Comparison of ENCODE assay signal across 24 mouse cellular contexts in genomic region chr11:113691318-113691717, GRCm38 (mm10). TPM values are rescaled to one million over a fixed set of nuclear protein-coding genes. Genes with fewer than 3 reads are reported as not detected.
DNase-seq lines count a peak whose midpoint lies in the region; ATAC-seq and TF ChIP-seq lines count a peak whose summit lies in the region.
"Had no signal": no experiment of that assay in that cellular context is flagged by ENCODE, and none has a peak within 500 bp of the region (broad histone marks: within the 10 kb centered on the region; RNA-seq: fewer than 3 reads in every experiment).

No protein-coding gene starts in this region.

- DNase-seq in kidney, adult 2 months, result peak; percentile 75
- no peak for DNase-seq in CH12.LX (ENCODE audit: extremely low read depth)
- no peak for DNase-seq in intestine, embryonic 14.5 days (ENCODE audit: low spot score)
- DNase-seq in kidney, postnatal 14 days, result peak; percentile 52
- no peak for DNase-seq in gastrocnemius, adult 8-10 months (ENCODE audit: low spot score in 2 of 2)
- no peak for DNase-seq in right cerebral cortex, postnatal 4 days
- DNase-seq in cerebellum, postnatal 10 days, result no peak
- DNase-seq: adrenal gland, adult 2 months; cerebellum, adult 9-10 months; heart, postnatal 14 days; lung, embryonic 14.5 days; lung, postnatal 36 days; right cerebral cortex, postnatal 14 days; thymus, postnatal 36 days had no signal

- no peak for TF ChIP-seq CTCF in kidney, adult 2 months (conservative IDR thresholded peaks at IDR 0.05; ENCODE audit: insufficient read depth, insufficient read length, low read depth, low read length)
- TF ChIP-seq CTCF in CH12.LX (conservative IDR thresholded peaks at IDR 0.05 in 1 of 2, IDR thresholded peaks at IDR 0.05 in 1 of 2; ENCODE audit: low read depth in 2 of 2, low read length in 2 of 2), result no peak

- 76% methylated on average over 5 of the region's 5 CpGs for WGBS in kidney, adult 2 months
- WGBS in kidney, embryonic 16.5 days, result 89% methylated on average over 5 of the region's 5 CpGs
- WGBS in intestine, embryonic 14.5 days, result 79% methylated on average over 5 of the region's 5 CpGs

- H3K4me2 ChIP-seq in kidney, embryonic 16.5 days (replicated peaks; ENCODE audit: low read depth, low read length), result no peak overlapping the region
- H3K4me2 ChIP-seq in CH12.LX (ENCODE audit: insufficient read depth, low read depth, poor library complexity, severe bottlenecking), result no peak overlapping the region
- no peak overlapping the region for H3K4me2 ChIP-seq in intestine, embryonic 14.5 days (ENCODE audit: low read length)
- H3K4me2 ChIP-seq: embryonic facial prominence, embryonic 12.5 days; heart, embryonic 11.5 days; hindbrain, embryonic 13.5 days; lung, embryonic 14.5 days; neural tube, embryonic 15.5 days had no signal

- in situ Hi-C loops in CH12.LX (cut with MboI; ENCODE audit: low pct_ligation_motif_present, low pct_unique_long_range_greater_than_20kb, low sequenced_read_pairs), result no loop called here

- no peak for TF ChIP-seq RAD21 in CH12.LX (IDR thresholded peaks at IDR 0.05; ENCODE audit: low read depth, low read length)

- peaks cover 12% of the 10 kb centered on the region for H3K79me2 ChIP-seq in CH12.LX (replicated peaks; ENCODE audit: control insufficient read depth, extremely low read depth, insufficient read depth, poor library complexity, severe bottlenecking)

- TF ChIP-seq EP300 in CH12.LX (IDR thresholded peaks at IDR 0.05; ENCODE audit: low read length), result no peak

- no peak for TF ChIP-seq POLR2A in kidney, adult 2 months (IDR thresholded peaks at IDR 0.05; ENCODE audit: low read depth, low read length)
- no peak for TF ChIP-seq POLR2A in CH12.LX (IDR thresholded peaks at IDR 0.05; ENCODE audit: low read depth, low read length)

- no peak overlapping the region for H3K9ac ChIP-seq in kidney, embryonic 16.5 days (replicated peaks; ENCODE audit: low read length)
- no peak overlapping the region for H3K9ac ChIP-seq in CH12.LX (ENCODE audit: insufficient read depth, low read depth)
- no peak overlapping the region for H3K9ac ChIP-seq in intestine, embryonic 14.5 days (ENCODE audit: low read length)
- H3K9ac ChIP-seq: embryonic facial prominence, embryonic 12.5 days; hindbrain, embryonic 13.5 days; lung, embryonic 14.5 days; neural tube, embryonic 15.5 days had no signal

- H3K27me3 ChIP-seq in kidney, adult 2 months (replicated peaks; ENCODE audit: control insufficient read depth, insufficient read depth, low read length), result no peaks in the 10 kb centered on the region
- H3K27me3 ChIP-seq in kidney, embryonic 16.5 days (ENCODE audit: insufficient read depth, low read length), result no peaks in the 10 kb centered on the region
- no peaks in the 10 kb centered on the region for H3K27me3 ChIP-seq in CH12.LX (replicated peaks)
- H3K27me3 ChIP-seq in intestine, embryonic 14.5 days (replicated peaks; ENCODE audit: control insufficient read depth, insufficient read depth, low read length), result no peaks in the 10 kb centered on the region
- H3K27me3 ChIP-seq: embryonic facial prominence, embryonic 12.5 days; hindbrain, embryonic 13.5 days; neural tube, embryonic 15.5 days had no signal

- H3K27ac ChIP-seq in kidney, adult 2 months (ENCODE audit: insufficient read depth, low read depth, low read length), result no peak overlapping the region
- no peak overlapping the region for H3K27ac ChIP-seq in kidney, embryonic 16.5 days (ENCODE audit: low read length)
- peak overlapping the region; percentile 37 for H3K27ac ChIP-seq in CH12.LX (ENCODE audit: insufficient read depth, low read depth)
- no peak overlapping the region for H3K27ac ChIP-seq in intestine, embryonic 14.5 days (ENCODE audit: low read depth)
- H3K27ac ChIP-seq: embryonic facial prominence, embryonic 12.5 days; hindbrain, embryonic 13.5 days; kidney, postnatal 0 days; neural tube, embryonic 15.5 days had no signal

- dilution Hi-C loops in CH12.LX (cut with MboI; ENCODE audit: extremely low pct_ligation_motif_present, extremely low pct_unique_long_range_greater_than_20kb, low sequenced_read_pairs), result no loop called here

- H3K4me1 ChIP-seq in kidney, adult 2 months (ENCODE audit: control insufficient read depth, insufficient read depth, low read length), result no peaks in the 10 kb centered on the region
- H3K4me1 ChIP-seq in kidney, embryonic 16.5 days (ENCODE audit: insufficient read depth, low read length), result peaks cover 7% of the 10 kb centered on the region
- H3K4me1 ChIP-seq in CH12.LX (ENCODE audit: control insufficient read depth in 1 of 2, insufficient read depth in 2 of 2), result peaks cover 8 to 52% of the 10 kb centered on the region in 2 experiments
- peaks cover 6% of the 10 kb centered on the region; the same call in 1 of the 2 replicates for H3K4me1 ChIP-seq in intestine, embryonic 14.5 days (replicated peaks; ENCODE audit: control insufficient read depth, insufficient read depth, low read length)

- no peak for ATAC-seq in kidney, embryonic 16.5 days (ENCODE audit: low FRiP score, low TSS enrichment)
- peak; percentile 34; the same call in 1 of the 2 replicates for ATAC-seq in intestine, embryonic 14.5 days (replicated peaks; ENCODE audit: low FRiP score, low TSS enrichment, low read depth)
- ATAC-seq: forebrain, embryonic 16.5 days; midbrain, embryonic 16.5 days had no signal

- peaks cover 7% of the 10 kb centered on the region; the same call in 1 of the 2 replicates for H3K9me3 ChIP-seq in kidney, embryonic 16.5 days (ENCODE audit: low read length)
- peaks cover 5% of the 10 kb centered on the region for H3K9me3 ChIP-seq in CH12.LX (replicated peaks; ENCODE audit: low read length)
- H3K9me3 ChIP-seq in intestine, embryonic 14.5 days (ENCODE audit: control insufficient read depth, low read length), result no peaks in the 10 kb centered on the region
- H3K9me3 ChIP-seq: embryonic facial prominence, embryonic 12.5 days; neural tube, embryonic 15.5 days had no signal

- H3K4me3 ChIP-seq in kidney, adult 2 months (ENCODE audit: insufficient read depth, low read depth, low read length), result no peak overlapping the region
- H3K4me3 ChIP-seq in kidney, embryonic 16.5 days (ENCODE audit: low read length), result no peak overlapping the region
- peak overlapping the region in 1 of 3 experiments; percentile 11 for H3K4me3 ChIP-seq in CH12.LX (replicated peaks in 1 of 3; ENCODE audit: low read depth in 2 of 3, low read length in 2 of 3, poor library complexity in 1 of 3)
- H3K4me3 ChIP-seq in intestine, embryonic 14.5 days (ENCODE audit: low read depth, low read length), result no peak overlapping the region
- H3K4me3 ChIP-seq: embryonic facial prominence, embryonic 12.5 days; hindbrain, embryonic 13.5 days; neural tube, embryonic 15.5 days had no signal

- no peaks in the 10 kb centered on the region for H3K36me3 ChIP-seq in kidney, adult 2 months (ENCODE audit: control insufficient read depth, insufficient read depth, low read length)
- H3K36me3 ChIP-seq in kidney, embryonic 16.5 days (ENCODE audit: insufficient read depth, low read length), result peaks cover 55% of the 10 kb centered on the region
- peaks cover 51 to 87% of the 10 kb centered on the region in 2 experiments for H3K36me3 ChIP-seq in CH12.LX (replicated peaks in 1 of 2; ENCODE audit: control insufficient read depth in 1 of 2, insufficient read depth in 1 of 2, low read length in 1 of 2)
- peaks cover 67% of the 10 kb centered on the region for H3K36me3 ChIP-seq in intestine, embryonic 14.5 days (ENCODE audit: control insufficient read depth, insufficient read depth, low read length)

TF ChIP-seq in CH12.LX, 34 proteins besides CTCF, POLR2A, EP300 and RAD21 (continues in another document):
- no peak for TF ChIP-seq ZC3H11A (IDR thresholded peaks at IDR 0.05; ENCODE audit: low read depth, low read length)

RNA-seq across cellular contexts. Expression of gene D11Wsu47e, which starts 7.1 kb away (rescaled TPM):
- polyA plus RNA-seq in kidney, adult 2 months (2012; rRNA removed), result 7.6 and 7.8 TPM in 2 replicates
- polyA plus RNA-seq in kidney, embryonic 16.5 days (2015; fragmentation: Nextera tagmentation; extraction: Ambion mirVana), result 23.7 and 27.6 TPM in 2 replicates
- total RNA-seq in CH12.LX (2012; rRNA removed) (25.1 and 30.1 TPM in 2 replicates), CH12.LX (2014; rRNA removed) (25.6 and 29.6 TPM in 2 replicates)
- 24.7 and 26.2 TPM in 2 replicates for polyA plus RNA-seq in CH12.LX (2012; ENCODE audit: insufficient read length, low read depth)
- polyA plus RNA-seq in intestine, embryonic 14.5 days (2014; fragmentation: Nextera tagmentation; extraction: Ambion mirVana), result 22.9 and 23.9 TPM in 2 replicates
- total RNA-seq in gastrocnemius, adult 8-10 months (2022), result 1 to 10 TPM; 3.3 to 5.0 (median 4.4) TPM

RNA-seq across cellular contexts. Expression of gene Fam104a, which starts 7.4 kb away (rescaled TPM):
- polyA plus RNA-seq in kidney, adult 2 months (2012; rRNA removed), result 24.6 and 25.8 TPM in 2 replicates
- polyA plus RNA-seq in kidney, embryonic 16.5 days (2015; fragmentation: Nextera tagmentation; extraction: Ambion mirVana), result 43.8 and 45.7 TPM in 2 replicates
- total RNA-seq in CH12.LX (2012; rRNA removed) (34.9 and 35.3 TPM in 2 replicates), CH12.LX (2014; rRNA removed) (11.6 and 14.6 TPM in 2 replicates)
- 55.0 and 57.0 TPM in 2 replicates for polyA plus RNA-seq in CH12.LX (2012; ENCODE audit: insufficient read length, low read depth)
- polyA plus RNA-seq in intestine, embryonic 14.5 days (2014; fragmentation: Nextera tagmentation; extraction: Ambion mirVana), result 49.6 and 52.3 TPM in 2 replicates
- total RNA-seq in gastrocnemius, adult 8-10 months (2022), result 10 to 100 TPM; 30.8 to 41.7 (median 36.1) TPM

RNA-seq across cellular contexts. Expression of gene Cpsf4l, which starts 18.5 kb away (rescaled TPM):
- polyA plus RNA-seq in kidney, adult 2 months (2012; rRNA removed), result 8.9 and 9.0 TPM in 2 replicates
- 1.3 and 1.4 TPM in 2 replicates for polyA plus RNA-seq in kidney, embryonic 16.5 days (2015; fragmentation: Nextera tagmentation; extraction: Ambion mirVana)
- 0.13 TPM in 1 of 2 replicates, not detected in the other for total RNA-seq in CH12.LX (2012; rRNA removed)
- total RNA-seq in CH12.LX (2014; rRNA removed), result not detected in 2 replicates
- 0.43 and 0.53 TPM in 2 replicates for polyA plus RNA-seq in CH12.LX (2012; ENCODE audit: insufficient read length, low read depth)
- polyA plus RNA-seq in intestine, embryonic 14.5 days (2014; fragmentation: Nextera tagmentation; extraction: Ambion mirVana), result 0.18 and 0.34 TPM in 2 replicates
- total RNA-seq in gastrocnemius, adult 8-10 months (2022), result not detected
- total RNA-seq: layer of hippocampus, postnatal 14 days had no signal
- polyA plus RNA-seq: adrenal gland, adult 2 months; C2C12 had no signal

RNA-seq across cellular contexts. Expression of gene Slc39a11, which starts 41.4 kb away (rescaled TPM):
- polyA plus RNA-seq in kidney, adult 2 months (2012; rRNA removed), result 24.5 and 29.5 TPM in 2 replicates
- 23.5 and 25.4 TPM in 2 replicates for polyA plus RNA-seq in kidney, embryonic 16.5 days (2015; fragmentation: Nextera tagmentation; extraction: Ambion mirVana)
- total RNA-seq in CH12.LX (2012; rRNA removed) (52.2 and 54.4 TPM in 2 replicates), CH12.LX (2014; rRNA removed) (43.2 and 44.9 TPM in 2 replicates)
- polyA plus RNA-seq in CH12.LX (2012; ENCODE audit: insufficient read length, low read depth), result 51.0 and 53.1 TPM in 2 replicates
- 24.0 and 24.4 TPM in 2 replicates for polyA plus RNA-seq in intestine, embryonic 14.5 days (2014; fragmentation: Nextera tagmentation; extraction: Ambion mirVana)
- 1 to 10 TPM; 2.1 to 2.6 (median 2.2) TPM for total RNA-seq in gastrocnemius, adult 8-10 months (2022)

RNA-seq across cellular contexts. Expression of gene Cog1, which starts 42.3 kb away (rescaled TPM):
- 32.8 and 38.7 TPM in 2 replicates for polyA plus RNA-seq in kidney, adult 2 months (2012; rRNA removed)
- polyA plus RNA-seq in kidney, embryonic 16.5 days (2015; fragmentation: Nextera tagmentation; extraction: Ambion mirVana), result 25.1 and 28.2 TPM in 2 replicates
- total RNA-seq in CH12.LX (2012; rRNA removed) (28.2 and 28.6 TPM in 2 replicates), CH12.LX (2014; rRNA removed) (15.4 and 15.8 TPM in 2 replicates)
- 31.5 and 38.6 TPM in 2 replicates for polyA plus RNA-seq in CH12.LX (2012; ENCODE audit: insufficient read length, low read depth)
- 25.2 and 25.7 TPM in 2 replicates for polyA plus RNA-seq in intestine, embryonic 14.5 days (2014; fragmentation: Nextera tagmentation; extraction: Ambion mirVana)
- total RNA-seq in gastrocnemius, adult 8-10 months (2022), result 10 to 100 TPM; 18.4 to 24.6 (median 20.6) TPM

Comparison
In these comparisons a context has a peak if more than half of its experiments do, and no peak if none do; other contexts are left out.
1. DNase-seq: peak in kidney, adult 2 months (single experiment) and kidney, postnatal 14 days (single experiment); none in CH12.LX (single experiment), intestine, embryonic 14.5 days (single experiment), gastrocnemius, adult 8-10 months (0 of 2), right cerebral cortex, postnatal 4 days (single experiment) and cerebellum, postnatal 10 days (0 of 2).